Mouse (Mus musculus) liver, embryonic 14.5 days (tissue): ENCODE measurements at regions not wholly inside any gene's neighbourhood (a gene's known extent, or its start where the extent isn't known, plus 50 kb on each side); places are given as distances from the start of the nearest gene placed in this dataset.

ENCODE experiments used
- ATAC-seq: fragments of 200-750 bp; cut with Nextera tagmentation; 2 replicates; pipeline ENCODE4 v1.8.0; 2017; ENCODE audit warnings: moderate number of reproducible peaks, mild to moderate bottlenecking, moderate library complexity; ENCODE audit not compliant: insufficient read depth
- DNase-seq, 3 experiments: peaks; one replicate each; pipeline ENCODE4 v3.0.0-alpha.2; 2012 to 2013; ENCODE audit warnings: low read depth in 3 of 3, low spot score in 3 of 3
- H3K27ac ChIP-seq: fragments of 300-500 bp; sonication (generic); 2 replicates; pipeline ENCODE4 v1.5.1; 2014; ENCODE audit warnings: moderate library complexity, mild to moderate bottlenecking, control low read depth, inconsistent platforms
- H3K27me3 ChIP-seq: fragments of 300-500 bp; sonication (generic); 2 replicates; pipeline ENCODE4 v1.6.1; 2014; ENCODE audit warnings: mild to moderate bottlenecking, low read length, moderate library complexity; ENCODE audit not compliant: control insufficient read depth, insufficient read depth
- H3K36me3 ChIP-seq: fragments of 300-500 bp; sonication (generic); replicated peaks from 2 replicates; pipeline ENCODE4 v1.6.1; 2014; ENCODE audit warnings: low read depth; ENCODE audit not compliant: control insufficient read depth, insufficient read depth
- H3K4me1 ChIP-seq, 2 experiments: fragments of 200-500 bp in 1 of 2; fragments of 300-500 bp in 1 of 2; sonication (generic) in 1 of 2; replicated peaks; 2 replicates each; pipeline ENCODE4 v1.6.1; 2012 to 2014; ENCODE audit warnings: antibody characterized with exemption in 1 of 2, inconsistent platforms in 1 of 2, low read length in 1 of 2; ENCODE audit not compliant: control insufficient read depth in 2 of 2, insufficient read depth in 2 of 2
- H3K4me2 ChIP-seq: fragments of 300-500 bp; sonication (generic); 2 replicates; pipeline ENCODE4 v1.6.1; 2014; ENCODE audit warnings: low read depth, mild to moderate bottlenecking, control low read depth, moderate library complexity
- H3K4me3 ChIP-seq, 2 experiments: fragments of 200-500 bp in 1 of 2; fragments of 300-500 bp in 1 of 2; sonication (generic) in 1 of 2; 2 replicates each; pipeline ENCODE4 v1.5.1; 2012 to 2014; ENCODE audit warnings: low read depth in 2 of 2, low read length in 2 of 2, mild to moderate bottlenecking in 2 of 2, control low read depth in 1 of 2, inconsistent platforms in 1 of 2, moderate library complexity in 1 of 2; ENCODE audit not compliant: insufficient read depth in 1 of 2
- H3K9ac ChIP-seq: fragments of 300-500 bp; sonication (generic); replicated peaks from 2 replicates; pipeline ENCODE4 v1.6.1; 2014; ENCODE audit warnings: mild to moderate bottlenecking, control low read depth, moderate library complexity
- H3K9me3 ChIP-seq: fragments of 300-500 bp; sonication (generic); 2 replicates; pipeline ENCODE4 v1.6.1; 2016; ENCODE audit warnings: low read length, mixed read lengths; ENCODE audit not compliant: control insufficient read depth
- CTCF ChIP-seq: IDR thresholded peaks from 2 replicates; pipeline ENCODE4 v1.5.1; 2016; ENCODE audit warnings: antibody characterized with exemption, low read depth, control low read depth
- EP300 ChIP-seq: IDR thresholded peaks from 2 replicates; pipeline ENCODE4 v1.6.1; 2016; ENCODE audit warnings: antibody characterized with exemption, low read depth
- WGBS: fragments of 180-500 bp; shearing (Covaris S2); extraction: QIAGEN DNeasy Blood & Tissue Kit; methylation state at CpG from one replicate; pipeline ENCODE4 v1.1.7; 2014; ENCODE audit not compliant: insufficient replicate concordance; 5-methylcytosine and 5-hydroxymethylcytosine counted together

DNA sequence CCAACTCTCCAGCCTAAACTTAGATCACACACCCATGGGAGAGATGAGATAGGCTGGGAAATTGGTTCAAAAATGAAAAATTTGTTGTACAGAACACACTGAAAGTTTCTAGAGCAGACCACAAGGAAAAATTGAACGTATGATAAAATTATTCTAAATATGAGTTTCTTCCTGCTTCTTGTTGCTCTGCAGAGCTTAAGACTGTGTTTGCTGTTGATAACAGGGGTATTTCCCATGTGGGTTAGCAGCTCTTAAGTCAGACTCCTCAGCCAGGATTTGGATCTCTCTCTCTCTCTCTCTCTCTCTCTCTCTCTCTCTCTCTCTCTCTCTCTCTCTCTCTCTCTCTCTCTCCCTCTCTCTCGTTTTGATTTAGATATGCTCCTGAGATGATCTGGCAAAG is 173.5 kb upstream of the Stt3b start:
- no peak overlapping the region for H3K9ac ChIP-seq
- 14% methylated on average over 2 of the region's 2 CpGs for WGBS
- H3K27ac ChIP-seq = no peak overlapping the region
- TF ChIP-seq CTCF = no peak
- no peak for TF ChIP-seq EP300
- no peaks in the 10 kb centered on the region for H3K36me3 ChIP-seq
- H3K27me3 ChIP-seq = no peaks in the 10 kb centered on the region
- ATAC-seq (no peak), DNase-seq (no peak)
- no peaks in the 10 kb centered on the region for H3K9me3 ChIP-seq
- peaks cover 0 to 2% of the 10 kb centered on the region in 2 experiments; a peak in 2 of 4 replicates for H3K4me1 ChIP-seq
- H3K4me2 ChIP-seq = no peak overlapping the region
- no peak overlapping the region for H3K4me3 ChIP-seq

DNA sequence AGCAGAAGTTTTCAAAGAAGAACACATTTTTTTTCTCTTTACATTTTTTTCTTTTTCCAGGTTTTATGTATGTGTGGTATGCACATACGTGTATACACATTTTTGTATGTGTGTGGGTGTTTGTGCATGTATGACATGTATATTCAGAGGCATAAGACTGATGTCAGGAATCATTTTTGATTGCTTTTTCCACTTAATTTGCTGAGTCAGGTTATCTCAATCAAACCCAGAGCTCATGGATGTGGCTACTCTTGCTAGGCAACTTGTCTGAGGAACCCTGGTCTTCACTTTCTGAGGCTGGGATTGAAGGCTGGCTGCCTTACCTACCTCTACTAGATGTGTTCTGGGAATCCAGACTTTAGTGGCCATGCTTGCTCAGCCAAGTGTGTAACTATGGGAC is 174.2 kb upstream of the Stt3b start:
- no peaks in the 10 kb centered on the region for H3K27me3 ChIP-seq
- no peak overlapping the region for H3K4me2 ChIP-seq
- no peaks in the 10 kb centered on the region for H3K4me1 ChIP-seq
- H3K4me3 ChIP-seq = no peak overlapping the region
- no peaks in the 10 kb centered on the region for H3K9me3 ChIP-seq
- H3K27ac ChIP-seq = no peak overlapping the region
- ATAC-seq (no peak), DNase-seq (no peak)
- no peaks in the 10 kb centered on the region for H3K36me3 ChIP-seq
- 46% methylated on average over 1 of the region's 1 CpGs for WGBS
- no peak overlapping the region for H3K9ac ChIP-seq
- TF ChIP-seq EP300 (no peak), CTCF (no peak)

DNA sequence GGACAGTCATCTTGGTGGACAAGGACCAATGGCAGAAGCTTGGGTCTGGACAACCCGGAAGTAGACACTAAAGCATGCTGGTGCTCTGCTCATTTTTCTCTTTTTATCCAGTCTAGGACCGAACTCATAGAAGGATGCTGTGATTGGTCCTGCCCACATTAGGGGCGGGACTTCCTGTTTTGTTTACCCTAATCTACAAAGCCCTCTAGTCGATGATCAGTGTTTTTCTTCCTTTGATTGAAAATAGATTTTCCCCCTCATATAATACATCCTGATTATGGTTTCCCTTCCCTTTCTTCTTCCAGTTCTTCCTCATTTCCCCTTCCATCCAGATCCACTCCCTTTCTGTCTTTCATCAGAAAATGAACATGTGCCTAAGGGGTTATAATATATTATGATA is 175.0 kb upstream of the Stt3b start:
- no peak overlapping the region for H3K4me3 ChIP-seq
- H3K9me3 ChIP-seq = no peaks in the 10 kb centered on the region
- WGBS = 61% methylated on average over 4 of the region's 4 CpGs
- no peaks in the 10 kb centered on the region for H3K27me3 ChIP-seq
- no peak overlapping the region for H3K4me2 ChIP-seq
- H3K36me3 ChIP-seq = no peaks in the 10 kb centered on the region
- H3K9ac ChIP-seq = no peak overlapping the region
- TF ChIP-seq EP300 (no peak), CTCF (no peak)
- H3K4me1 ChIP-seq = no peaks in the 10 kb centered on the region
- no peak for DNase-seq
- H3K27ac ChIP-seq = no peak overlapping the region
- no peak for ATAC-seq

DNA sequence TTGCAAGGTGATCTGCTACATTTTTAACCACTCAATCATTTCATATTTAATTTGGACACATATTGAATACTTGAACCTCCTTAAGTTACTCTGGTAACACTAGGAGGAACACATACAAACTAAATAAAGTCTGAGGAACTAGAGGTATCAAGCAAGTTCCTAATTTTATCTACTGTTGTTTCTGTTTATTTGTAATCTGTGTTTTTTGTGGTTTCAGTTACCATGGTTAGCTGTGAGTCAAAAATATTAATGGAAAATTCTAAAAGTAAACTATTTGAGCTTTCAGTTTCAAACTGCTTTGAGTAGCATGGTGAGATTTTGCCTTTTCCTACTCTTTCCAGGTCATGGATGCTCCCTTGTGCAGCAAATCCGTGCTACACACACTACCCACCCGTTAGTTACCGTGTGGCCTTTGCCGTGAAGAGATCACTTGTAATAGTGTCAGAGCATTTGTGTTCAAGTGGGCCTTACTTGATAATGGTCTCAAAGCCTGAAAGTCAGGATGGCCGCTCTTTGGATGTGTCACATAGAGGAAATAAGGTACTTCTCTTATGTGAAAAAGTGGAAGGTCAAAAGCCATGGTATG is 177.0 kb upstream of the Stt3b start:
- H3K4me3 ChIP-seq = no peak overlapping the region
- no peaks in the 10 kb centered on the region for H3K9me3 ChIP-seq
- no peaks in the 10 kb centered on the region for H3K27me3 ChIP-seq
- H3K27ac ChIP-seq = no peak overlapping the region
- H3K4me2 ChIP-seq = no peak overlapping the region
- DNase-seq (no peak), ATAC-seq (no peak)
- no peak overlapping the region for H3K9ac ChIP-seq
- no peaks in the 10 kb centered on the region for H3K36me3 ChIP-seq
- TF ChIP-seq EP300 (no peak), CTCF (no peak)
- 72% methylated on average over 5 of the region's 5 CpGs for WGBS
- no peaks in the 10 kb centered on the region for H3K4me1 ChIP-seq

DNA sequence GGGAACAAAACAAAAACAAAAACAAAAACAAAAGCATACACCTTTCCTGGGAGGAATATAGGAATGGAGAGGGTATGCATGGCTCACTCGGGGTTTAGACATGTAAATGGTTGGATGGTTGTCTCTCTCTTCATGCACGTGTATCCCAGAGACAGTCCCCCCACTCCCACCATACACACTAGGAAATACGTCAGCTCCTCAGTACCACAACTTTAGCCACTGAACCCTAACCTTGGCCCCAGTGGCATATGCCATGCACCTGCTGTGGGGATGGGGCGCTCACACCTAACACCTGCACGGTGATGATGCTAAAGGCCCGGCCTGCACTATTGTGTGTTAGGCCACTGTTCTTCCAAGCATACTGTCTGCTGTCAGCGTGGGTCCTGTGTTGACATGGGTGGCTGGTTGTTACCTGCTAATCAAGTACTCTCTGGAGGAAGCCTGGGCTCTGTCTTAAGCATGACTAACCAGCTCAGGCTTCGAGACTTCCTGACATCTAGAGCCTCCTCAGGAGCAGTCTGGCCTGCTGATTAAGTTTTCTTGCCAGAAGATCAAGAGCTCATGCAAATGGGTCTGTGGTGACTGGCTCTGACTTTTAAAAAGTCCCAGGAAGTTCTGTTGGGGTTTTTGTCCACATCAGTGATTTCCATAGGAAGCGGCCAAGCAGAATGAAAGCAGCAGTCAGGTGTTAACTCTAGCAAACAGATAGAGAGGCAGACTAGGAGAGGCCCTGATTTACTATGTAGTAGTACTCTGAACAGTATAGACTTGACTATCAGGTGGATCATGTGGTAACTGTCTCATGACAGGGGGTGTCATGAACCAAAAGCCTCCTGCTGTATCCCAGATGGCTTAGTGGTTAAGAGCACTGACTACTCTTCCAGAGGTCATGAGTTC is 178.9 kb upstream of the Stt3b start:
- no peak for TF ChIP-seq EP300
- TF ChIP-seq CTCF = no peak
- no peaks in the 10 kb centered on the region for H3K36me3 ChIP-seq
- WGBS = 74% methylated on average over 9 of the region's 9 CpGs
- H3K4me3 ChIP-seq = no peak overlapping the region
- no peak overlapping the region for H3K4me2 ChIP-seq
- no peaks in the 10 kb centered on the region for H3K9me3 ChIP-seq
- DNase-seq = no peak
- no peaks in the 10 kb centered on the region; a peak in 1 of 4 replicates for H3K4me1 ChIP-seq
- no peaks in the 10 kb centered on the region for H3K27me3 ChIP-seq
- ATAC-seq = no peak
- no peak overlapping the region for H3K9ac ChIP-seq
- H3K27ac ChIP-seq = no peak overlapping the region
